Mouse (Mus musculus): ENCODE results near the gene Dda1.
"Not testable (repeated sequence)": the region's sequence is repeated elsewhere in the genome, so short reads cannot be mapped to it uniquely, and the experiment has no call there.

Dda1 gene

GRCm38 (mm10) chr8:71468916-71469315 is at the start of gene Dda1:
Dda1 (plus strand) TSS chr8:71469199.
- DNase-seq: peak; percentile 100

GRCm38 (mm10) chr8:71422121-71422520 is 46.9 kb upstream of the Dda1 start:
- no peak for DNase-seq

GRCm38 (mm10) chr8:71432935-71433334 is 36.1 kb upstream of the Dda1 start:
- DNase-seq: not testable (repeated sequence)

- no peak for DNase-seq
Observed at GRCm38 (mm10) chr8:71437041-71437440, 32.0 kb upstream of the Dda1 start.

GRCm38 (mm10) chr8:71441404-71441803 is 27.6 kb upstream of the Dda1 start:
- DNase-seq: no peak

- no peak for DNase-seq
Observed at GRCm38 (mm10) chr8:71445096-71445495, 23.9 kb upstream of the Dda1 start.

- DNase-seq: no peak
Observed at GRCm38 (mm10) chr8:71451337-71451736, 17.7 kb upstream of the Dda1 start.

- no peak for DNase-seq
Observed at GRCm38 (mm10) chr8:71451777-71452176, 17.2 kb upstream of the Dda1 start.

GRCm38 (mm10) chr8:71452669-71453068 is 16.3 kb upstream of the Dda1 start:
- no peak for DNase-seq

GRCm38 (mm10) chr8:71454668-71455067 is 14.3 kb upstream of the Dda1 start:
- DNase-seq: no peak

- DNase-seq: no peak
Observed at GRCm38 (mm10) chr8:71456906-71457305, 12.1 kb upstream of the Dda1 start.

- no peak for DNase-seq
Observed at GRCm38 (mm10) chr8:71457659-71458270, 11.2 kb upstream of the Dda1 start.

GRCm38 (mm10) chr8:71460716-71461115 is 8.3 kb upstream of the Dda1 start:
- no peak for DNase-seq

GRCm38 (mm10) chr8:71461152-71461840 is 7.7 kb upstream of the Dda1 start:
- no peak for DNase-seq

- DNase-seq: no peak
Observed at GRCm38 (mm10) chr8:71462191-71462590, 6.8 kb upstream of the Dda1 start.

- peak; percentile 71 for DNase-seq
Observed at GRCm38 (mm10) chr8:71462786-71463185, 6.2 kb upstream of the Dda1 start.

- DNase-seq: peak; percentile 98
Observed at GRCm38 (mm10) chr8:71463188-71464033, 5.6 kb upstream of the Dda1 start, which contains the start of gene Abhd8. Abhd8 (minus strand) TSS chr8:71463655.

GRCm38 (mm10) chr8:71464513-71465500 is 4.2 kb upstream of the Dda1 start, which contains the start of gene Mrpl34:
Mrpl34 (plus strand) TSS chr8:71464959.
- DNase-seq: peak; percentile 99

GRCm38 (mm10) chr8:71465733-71466132 is 3.3 kb upstream of the Dda1 start:
- no peak for DNase-seq

- no peak for DNase-seq
Observed at GRCm38 (mm10) chr8:71466198-71466597, 2.8 kb upstream of the Dda1 start.

GRCm38 (mm10) chr8:71467201-71467600 is 1.8 kb upstream of the Dda1 start:
- no peak for DNase-seq

GRCm38 (mm10) chr8:71468001-71468400 is 998 bp upstream of the Dda1 start:
- no peak for DNase-seq

Measured in right cerebral cortex, adult 18-20 months (tissue).